ENCODE assay signal across 15 mouse cellular contexts in genomic region chr13:63199588-63199987, GRCm38 (mm10).
"Had no signal": no experiment of that assay in that cellular context is flagged by ENCODE, and none has a peak within 500 bp of the region (broad histone marks: within the 10 kb centered on the region; RNA-seq: fewer than 3 reads in every experiment).

No protein-coding gene starts in this region.

- H3K27me3 ChIP-seq: liver, embryonic 13.5 days; neural tube, embryonic 13.5 days; stomach, embryonic 15.5 days had no signal

- H3K9me3 ChIP-seq: liver, embryonic 13.5 days; megakaryocyte, embryonic 14.5 days; midbrain, embryonic 10.5 days; neural tube, embryonic 13.5 days; stomach, embryonic 15.5 days had no signal

- H3K36me3 ChIP-seq: liver, embryonic 13.5 days; midbrain, embryonic 10.5 days; neural tube, embryonic 13.5 days; stomach, embryonic 15.5 days had no signal

- DNase-seq: kidney, adult 9 months; kidney, postnatal 14 days; kidney, postnatal 4 days; liver, embryonic 13.5 days; lung, adult 2 months; lung, postnatal 14 days; midbrain, embryonic 14.5 days; retina, postnatal 1 day; right cerebral cortex, postnatal 25 days; spleen, adult 18-20 months; thymus, postnatal 25 days had no signal

- H3K4me1 ChIP-seq: liver, embryonic 13.5 days; megakaryocyte, embryonic 14.5 days; stomach, embryonic 15.5 days had no signal

- H3K9ac ChIP-seq: liver, embryonic 13.5 days; neural tube, embryonic 13.5 days; stomach, embryonic 15.5 days had no signal

- H3K4me2 ChIP-seq: liver, embryonic 13.5 days; neural tube, embryonic 13.5 days; stomach, embryonic 15.5 days had no signal

- H3K27ac ChIP-seq: liver, embryonic 13.5 days; midbrain, embryonic 10.5 days; neural tube, embryonic 13.5 days; stomach, embryonic 15.5 days had no signal

- H3K4me3 ChIP-seq: liver, embryonic 13.5 days; megakaryocyte, embryonic 14.5 days; midbrain, embryonic 10.5 days; neural tube, embryonic 13.5 days; stomach, embryonic 15.5 days had no signal
